Mouse (Mus musculus): ENCODE results near the gene Rassf1. TPM values are rescaled to one million over a fixed set of nuclear protein-coding genes. Genes with fewer than 3 reads are reported as not detected.

The Rassf1 gene
- polyA plus RNA-seq, 1 experiment from 2014 or later: 44.0 TPM

DNA sequence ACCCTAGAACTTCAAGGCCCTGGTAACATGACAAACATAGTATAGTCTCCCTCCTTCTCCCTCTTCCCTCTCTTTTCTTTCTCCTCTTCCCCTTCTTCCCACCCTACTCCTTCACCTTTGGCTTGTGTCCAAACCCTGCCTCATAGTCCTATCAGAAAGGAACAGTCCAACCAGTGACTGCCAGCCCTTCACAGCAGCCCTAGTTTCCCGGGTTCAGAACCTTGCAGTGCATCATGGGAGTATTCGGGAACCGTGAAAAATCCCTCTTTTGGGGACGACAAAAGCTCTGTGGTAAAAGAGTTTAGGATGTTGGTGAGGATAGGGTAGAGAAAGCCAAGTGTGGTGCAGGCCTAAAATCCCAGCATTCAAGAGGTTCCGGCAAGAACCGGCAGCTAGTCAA, 31.0 kb upstream of the Rassf1 start:
- Histone ChIP-seq H3K36me3 (ENCODE audit: control insufficient read depth, insufficient read depth, low read length) (no peaks in the 10 kb centered on the region), H3K27ac (ENCODE audit: low read depth, low read length) (no peak overlapping the region), H3K4me3 (ENCODE audit: low read depth, low read length) (no peak overlapping the region), H3K27me3 (ENCODE audit: control insufficient read depth, insufficient read depth, low read length) (0 out of 2 replicates have a peak, but pooled peaks cover 2% of the 10 kb centered on the region), H3K9ac (ENCODE audit: low read length) (no peak overlapping the region), H3K9me3 (ENCODE audit: control insufficient read depth, low read length) (no peaks in the 10 kb centered on the region), H3K4me1 (ENCODE audit: control insufficient read depth, insufficient read depth, low read length) (peaks cover 5% of the 10 kb centered on the region), H3K4me2 (no peak overlapping the region)
- ATAC-seq (ENCODE audit: low FRiP score) (no peak), DNase-seq (ENCODE audit: low spot score, missing footprints) (no peak)
- 46% methylated on average over 6 of the region's 6 CpGs for WGBS

- Histone ChIP-seq H3K4me3 (ENCODE audit: low read depth, low read length) (no peak overlapping the region), H3K36me3 (ENCODE audit: control insufficient read depth, insufficient read depth, low read length) (no peaks in the 10 kb centered on the region), H3K4me2 (no peak overlapping the region), H3K4me1 (ENCODE audit: control insufficient read depth, insufficient read depth, low read length) (peaks cover 5% of the 10 kb centered on the region), H3K9ac (ENCODE audit: low read length) (no peak overlapping the region), H3K27ac (ENCODE audit: low read depth, low read length) (no peak overlapping the region), H3K27me3 (ENCODE audit: control insufficient read depth, insufficient read depth, low read length) (peaks cover 2% of the 10 kb centered on the region; the same call in 1 of the 2 replicates), H3K9me3 (ENCODE audit: control insufficient read depth, low read length) (no peaks in the 10 kb centered on the region)
- 71% methylated on average over 5 of the region's 5 CpGs for WGBS
- no peak for ATAC-seq (ENCODE audit: low FRiP score)
- DNase-seq (ENCODE audit: low spot score, missing footprints): no peak
Observed at GRCm38 (mm10) chr9:107521190-107521589, 30.2 kb upstream of the Rassf1 start.

DNA sequence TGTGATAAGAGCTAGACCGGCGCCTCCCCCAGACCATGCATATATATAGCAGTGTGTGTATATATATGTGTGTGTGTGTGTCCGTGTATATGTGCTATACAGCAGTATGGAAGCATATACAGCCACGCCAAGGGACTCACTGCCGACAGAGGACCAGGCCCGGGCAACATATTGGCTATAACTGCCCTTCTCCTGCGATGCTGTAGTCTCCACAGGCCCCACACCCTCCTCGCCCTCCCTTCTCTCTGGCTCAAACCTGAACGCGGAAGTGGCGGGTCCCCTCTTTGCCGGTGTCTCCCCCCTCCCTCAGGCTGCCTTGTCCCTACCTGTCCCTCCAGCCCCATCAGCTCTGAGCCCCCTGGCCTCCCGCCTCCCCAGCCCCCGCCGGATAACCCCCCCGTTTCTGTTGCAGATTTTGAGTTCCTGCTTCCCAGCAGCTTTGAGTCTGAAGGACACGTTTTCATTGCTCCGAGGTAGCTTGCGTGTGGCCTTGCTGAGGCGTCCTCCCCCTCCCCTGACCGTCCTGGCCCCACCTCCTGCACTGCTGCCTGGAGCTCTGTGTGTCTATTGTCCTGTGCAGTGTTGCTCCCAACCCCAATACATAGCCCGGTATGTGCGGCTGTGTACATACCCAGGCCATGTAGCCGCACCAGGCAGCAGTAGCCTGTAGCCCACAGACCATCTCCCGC, 29.5 kb upstream of the Rassf1 start:
- H3K27me3 ChIP-seq (ENCODE audit: control insufficient read depth, insufficient read depth, low read length): peaks cover 5% of the 10 kb centered on the region; the same call in 1 of the 2 replicates
- H3K4me3 ChIP-seq (ENCODE audit: low read depth, low read length): no peak overlapping the region
- peak; percentile 28; the same call in 1 of the 2 replicates for ATAC-seq (ENCODE audit: low FRiP score)

DNA sequence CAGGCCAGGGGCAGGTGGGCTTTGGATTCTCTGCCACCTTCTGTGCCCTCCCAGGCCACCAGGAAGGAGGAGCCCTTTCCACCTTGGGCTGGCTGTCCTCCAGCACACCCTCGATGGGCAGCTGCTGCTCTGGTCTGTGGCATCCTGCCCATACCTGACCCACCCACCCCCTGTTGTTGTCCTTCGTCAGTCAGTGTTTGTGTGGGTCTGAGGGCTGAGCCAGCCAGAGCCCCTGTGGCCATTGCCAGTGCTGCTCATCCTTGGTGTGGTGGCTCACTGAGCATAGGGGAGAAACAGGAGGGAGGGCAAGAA, 29.0 kb upstream of the Rassf1 start:
- 0 out of 2 replicates have a peak, but pooled peaks have one; percentile 12 for ATAC-seq (ENCODE audit: low FRiP score)
- Histone ChIP-seq H3K27me3 (ENCODE audit: control insufficient read depth, insufficient read depth, low read length) (peaks cover 10% of the 10 kb centered on the region), H3K27ac (ENCODE audit: low read depth, low read length) (no peak overlapping the region)

More for the DNA sequence above, 29.5 kb upstream of the Rassf1 start:
- Histone ChIP-seq H3K9ac (ENCODE audit: low read length) (peak overlapping the region; percentile 40; the same call in 1 of the 2 replicates), H3K9me3 (ENCODE audit: control insufficient read depth, low read length) (no peaks in the 10 kb centered on the region), H3K27ac (ENCODE audit: low read depth, low read length) (no peak overlapping the region), H3K36me3 (ENCODE audit: control insufficient read depth, insufficient read depth, low read length) (no peaks in the 10 kb centered on the region), H3K4me1 (ENCODE audit: control insufficient read depth, insufficient read depth, low read length) (peaks cover 12% of the 10 kb centered on the region), H3K4me2 (peak overlapping the region; percentile 16; the same call in 1 of the 2 replicates)
- peak; percentile 88 for DNase-seq (ENCODE audit: low spot score, missing footprints)
- WGBS: 25% methylated on average over 21 of the region's 25 CpGs

DNA sequence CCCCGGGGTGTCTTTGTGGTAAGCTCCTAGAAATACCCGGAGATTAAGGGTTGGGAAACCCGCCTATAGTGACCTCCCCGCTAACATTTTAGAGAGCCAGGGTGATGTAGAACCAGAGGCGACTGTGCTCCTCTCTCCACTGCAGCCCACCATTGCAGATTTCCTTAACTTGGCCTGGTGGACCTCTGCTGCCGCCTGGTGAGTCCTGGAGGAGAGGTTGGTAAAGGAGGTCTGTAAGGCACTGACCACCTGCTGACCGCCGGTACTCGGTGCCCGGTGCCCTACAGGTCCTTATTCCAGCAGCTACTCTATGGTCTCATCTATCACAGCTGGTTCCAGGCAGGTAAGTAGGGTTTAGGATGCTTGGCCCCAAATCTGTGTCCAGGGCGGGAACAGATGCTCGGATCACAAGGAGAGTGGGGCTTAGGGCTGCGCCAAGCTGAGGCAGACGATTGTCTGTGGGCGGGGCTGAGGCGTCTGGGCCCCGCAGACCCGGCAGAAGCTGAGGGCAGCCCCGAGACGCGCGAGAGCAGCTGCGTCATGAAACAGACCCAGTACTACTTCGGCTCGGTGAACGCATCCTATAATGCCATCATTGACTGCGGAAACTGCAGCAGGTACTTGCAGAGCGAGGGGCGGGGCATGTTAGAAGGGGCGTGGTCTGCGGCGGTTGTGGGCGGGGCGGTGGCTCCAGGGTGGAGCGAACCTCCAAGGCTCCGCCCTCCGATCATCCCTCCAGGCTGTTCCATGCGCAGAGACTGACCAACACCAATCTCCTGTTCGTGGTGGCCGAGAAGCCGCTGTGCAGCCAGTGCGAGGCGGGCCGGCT, 24.9 kb upstream of the Rassf1 start:
- no peak overlapping the region for H3K27ac ChIP-seq (ENCODE audit: low read depth, low read length)
- no peaks in the 10 kb centered on the region for H3K36me3 ChIP-seq (ENCODE audit: control insufficient read depth, insufficient read depth, low read length)
- WGBS: 5% methylated on average over 43 of the region's 44 CpGs
- peak overlapping the region; percentile 39; the same call in 1 of the 2 replicates for H3K9ac ChIP-seq (ENCODE audit: low read length)
- H3K27me3 ChIP-seq (ENCODE audit: control insufficient read depth, insufficient read depth, low read length): peaks cover 15% of the 10 kb centered on the region
- peak; percentile 81 for ATAC-seq (ENCODE audit: low FRiP score)
- H3K4me1 ChIP-seq (ENCODE audit: control insufficient read depth, insufficient read depth, low read length): peaks cover 18% of the 10 kb centered on the region
- peak; percentile 96 for DNase-seq (ENCODE audit: low spot score, missing footprints)
- H3K4me3 ChIP-seq (ENCODE audit: low read depth, low read length): peak overlapping the region; percentile 32
- H3K4me2 ChIP-seq: peak overlapping the region; percentile 51
- no peaks in the 10 kb centered on the region for H3K9me3 ChIP-seq (ENCODE audit: control insufficient read depth, low read length)

More for the DNA sequence above, 29.0 kb upstream of the Rassf1 start:
- Histone ChIP-seq H3K36me3 (ENCODE audit: control insufficient read depth, insufficient read depth, low read length) (no peaks in the 10 kb centered on the region), H3K4me3 (ENCODE audit: low read depth, low read length) (no peak overlapping the region), H3K4me2 (peak overlapping the region; percentile 16; the same call in 1 of the 2 replicates), H3K9ac (ENCODE audit: low read length) (peak overlapping the region; percentile 40; the same call in 1 of the 2 replicates), H3K4me1 (ENCODE audit: control insufficient read depth, insufficient read depth, low read length) (peaks cover 17% of the 10 kb centered on the region), H3K9me3 (ENCODE audit: control insufficient read depth, low read length) (no peaks in the 10 kb centered on the region)
- WGBS: 38% methylated on average over 2 of the region's 2 CpGs
- DNase-seq (ENCODE audit: low spot score, missing footprints): no peak

GRCm38 (mm10) chr9:107533791-107534407, 17.5 kb upstream of the Rassf1 start, which contains the start of gene Tmem115:
Gene Tmem115 (plus strand): TSS chr9:107533945.
- peak; percentile 98 for ATAC-seq (ENCODE audit: low FRiP score)
- Histone ChIP-seq H3K9me3 (ENCODE audit: control insufficient read depth, low read length) (no peaks in the 10 kb centered on the region), H3K27ac (ENCODE audit: low read depth, low read length) (no peak within 1 kb of the TSS), H3K9ac (ENCODE audit: low read length) (peak within 1 kb of the TSS; percentile 75), H3K4me2 (peak within 1 kb of the TSS; percentile 92), H3K4me1 (ENCODE audit: control insufficient read depth, insufficient read depth, low read length) (peaks cover 23% of the 10 kb centered on the region), H3K36me3 (ENCODE audit: control insufficient read depth, insufficient read depth, low read length) (peaks cover 5% of the 10 kb centered on the region; the same call in 1 of the 2 replicates), H3K27me3 (ENCODE audit: control insufficient read depth, insufficient read depth, low read length) (no peaks in the 10 kb centered on the region), H3K4me3 (ENCODE audit: low read depth, low read length) (peak within 1 kb of the TSS; percentile 65)
- DNase-seq (ENCODE audit: low spot score, missing footprints): peak; percentile 97
- under 1% methylated on average over 48 of the region's 48 CpGs for WGBS

DNA sequence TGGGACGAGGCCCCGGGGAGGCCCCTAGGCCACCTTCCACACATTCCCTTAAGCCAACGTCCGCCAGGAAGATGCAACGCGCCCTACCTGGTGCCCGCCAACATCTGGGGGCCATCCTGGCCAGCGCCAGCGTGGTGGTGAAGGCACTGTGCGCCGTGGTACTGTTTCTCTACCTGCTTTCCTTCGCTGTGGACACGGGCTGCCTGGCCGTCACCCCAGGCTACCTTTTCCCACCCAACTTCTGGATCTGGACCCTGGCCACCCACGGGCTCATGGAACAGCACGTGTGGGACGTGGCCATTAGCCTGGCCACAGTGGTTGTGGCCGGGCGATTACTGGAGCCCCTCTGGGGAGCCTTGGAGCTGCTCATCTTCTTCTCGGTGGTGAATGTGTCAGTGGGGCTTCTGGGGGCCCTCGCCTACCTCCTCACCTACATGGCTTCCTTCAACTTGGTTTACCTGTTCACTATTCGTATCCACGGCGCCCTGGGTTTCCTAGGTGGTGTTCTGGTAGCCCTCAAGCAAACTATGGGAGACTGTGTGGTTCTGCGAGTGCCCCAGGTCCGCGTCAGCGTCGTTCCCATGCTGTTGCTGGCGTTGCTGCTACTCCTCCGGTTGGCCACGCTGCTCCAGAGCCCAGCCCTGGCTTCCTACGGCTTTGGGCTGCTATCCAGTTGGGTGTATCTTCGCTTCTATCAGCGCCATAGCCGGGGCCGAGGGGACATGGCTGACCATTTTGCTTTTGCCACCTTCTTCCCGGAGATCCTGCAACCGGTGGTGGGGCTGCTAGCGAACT, 16.8 kb upstream of the Rassf1 start:
- peak; percentile 86 for DNase-seq (ENCODE audit: low spot score, missing footprints)
- WGBS: under 1% methylated on average over 40 of the region's 40 CpGs
- Histone ChIP-seq H3K4me2 (peak overlapping the region; percentile 92), H3K4me1 (ENCODE audit: control insufficient read depth, insufficient read depth, low read length) (peaks cover 23% of the 10 kb centered on the region), H3K36me3 (ENCODE audit: control insufficient read depth, insufficient read depth, low read length) (peaks cover 5% of the 10 kb centered on the region; the same call in 1 of the 2 replicates), H3K27ac (ENCODE audit: low read depth, low read length) (no peak overlapping the region), H3K9me3 (ENCODE audit: control insufficient read depth, low read length) (no peaks in the 10 kb centered on the region), H3K4me3 (ENCODE audit: low read depth, low read length) (peak overlapping the region; percentile 65), H3K27me3 (ENCODE audit: control insufficient read depth, insufficient read depth, low read length) (no peaks in the 10 kb centered on the region), H3K9ac (ENCODE audit: low read length) (peak overlapping the region; percentile 75)
- peak; percentile 43 for ATAC-seq (ENCODE audit: low FRiP score)

GRCm38 (mm10) chr9:107538231-107538630, 13.1 kb upstream of the Rassf1 start:
- WGBS: 97% methylated on average over 7 of the region's 7 CpGs

More at GRCm38 (mm10) chr9:107538231-107538630, 13.1 kb upstream of the Rassf1 start:
- H3K4me2 ChIP-seq: no peak overlapping the region
- H3K27me3 ChIP-seq (ENCODE audit: control insufficient read depth, insufficient read depth, low read length): no peaks in the 10 kb centered on the region
- no peak overlapping the region for H3K9ac ChIP-seq (ENCODE audit: low read length)
- no peak overlapping the region for H3K27ac ChIP-seq (ENCODE audit: low read depth, low read length)
- ATAC-seq (ENCODE audit: low FRiP score): no peak
- peaks cover 34% of the 10 kb centered on the region for H3K4me1 ChIP-seq (ENCODE audit: control insufficient read depth, insufficient read depth, low read length)
- DNase-seq (ENCODE audit: low spot score, missing footprints): no peak
- no peaks in the 10 kb centered on the region for H3K9me3 ChIP-seq (ENCODE audit: control insufficient read depth, low read length)
- H3K4me3 ChIP-seq (ENCODE audit: low read depth, low read length): no peak overlapping the region
- H3K36me3 ChIP-seq (ENCODE audit: control insufficient read depth, insufficient read depth, low read length): peaks cover 5% of the 10 kb centered on the region; the same call in 1 of the 2 replicates

Measured in midbrain, embryonic 11.5 days (tissue).